Mouse (Mus musculus) Patski (cell line): ENCODE results near the gene Dusp14. TPM values are rescaled to one million over a fixed set of nuclear protein-coding genes. Genes with fewer than 3 reads are reported as not detected.

Experiments used
- ATAC-seq: fragments of 100-300 bp; one replicate; pipeline ENCODE4 v1.8.0; 2021
- CTCF ChIA-PET: fragments of 350-600 bp; sonication (Branson Sonifier 250); formaldehyde crosslinking; loops from one replicate; lab custom pipeline; 2022; ENCODE audit warnings: inconsistent platforms; lab: Charles Lee
- POLR2A ChIA-PET: fragments of 350-600 bp; sonication (Branson Sonifier 250); formaldehyde crosslinking; loops from one replicate; lab custom pipeline; 2022; ENCODE audit warnings: antibody characterized with exemption, inconsistent platforms; lab: Charles Lee
- DNase-seq: peaks from one replicate; pipeline ENCODE4 v3.0.0-alpha.2; 2011; ENCODE audit warnings: low read depth, low spot score
- H3K27me3 ChIP-seq: fragments of 371-371 bp; one replicate; pipeline ENCODE4 v1.5.1; 2021
- CTCF ChIP-seq: fragments of 100-300 bp; IDR thresholded peaks from one replicate; pipeline ENCODE4 v1.5.1; 2021
- in situ Hi-C: fragments of 300-500 bp; cut with MboI; formaldehyde crosslinking; loops from 3 replicates; pipeline ENCODE4 v1.11.1; 2018; ENCODE audit warnings: low pct_unique_long_range_greater_than_20kb, mixed read lengths
- polyA plus RNA-seq: library from polyadenylated mRNA; unstranded; gene quantifications from one replicate; pipeline ENCODE4 v1.2.3, GENCODE M21; 2021

The Dusp14 gene
- polyA plus RNA-seq, 1 experiment from 2014 or later, result 34.8 TPM

DNA sequence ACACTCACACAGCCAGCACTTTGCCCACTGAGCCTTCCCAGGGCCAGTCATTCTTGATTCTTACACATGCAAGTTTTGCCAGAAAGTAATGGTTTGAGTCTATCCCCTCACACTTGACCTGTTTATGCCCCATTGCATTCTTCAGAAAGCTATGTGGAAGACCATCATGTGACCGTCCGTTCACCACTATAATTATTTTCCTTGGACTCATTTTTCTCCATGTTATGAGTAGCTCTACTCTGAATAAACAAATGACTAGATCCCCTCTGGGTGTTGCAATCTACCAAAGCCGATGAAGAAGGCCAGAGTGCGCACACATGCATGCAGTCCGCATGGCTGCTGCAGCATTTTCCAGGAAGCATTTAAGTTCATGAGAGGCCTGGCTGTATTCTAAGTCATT is 41.8 kb downstream of the Dusp14 start:
- no peaks in the 10 kb centered on the region for H3K27me3 ChIP-seq
- POLR2A ChIA-PET, result no interaction called here
- in situ Hi-C loops, result no loop called here
- TF ChIP-seq CTCF, result no peak
- CTCF ChIA-PET, result no interaction called here
- ATAC-seq (peak; percentile 37), DNase-seq (peak; percentile 53)

- no peaks in the 10 kb centered on the region for H3K27me3 ChIP-seq
- no peak for ATAC-seq
- in situ Hi-C loops, result no loop called here
- no peak for TF ChIP-seq CTCF
- POLR2A ChIA-PET, result no interaction called here
- no peak for DNase-seq
- CTCF ChIA-PET, result interaction anchor here (0.7 to 3.0 kb wide), 5 partner anchors 8 to 232 kb away, joined by 3 to 7 read pairs (median 4); no protein-coding TSS in a partner anchor
Observed at GRCm38 (mm10) chr11:84016810-84017508, 52.1 kb downstream of the Dusp14 start.

GRCm38 (mm10) chr11:84016147-84016809 is 52.8 kb downstream of the Dusp14 start:
- in situ Hi-C loops, result no loop called here
- DNase-seq, result no peak
- no peak for ATAC-seq
- TF ChIP-seq CTCF, result no peak
- no peaks in the 10 kb centered on the region for H3K27me3 ChIP-seq
- ChIA-PET POLR2A (no interaction called here), CTCF (interaction anchor here (0.7 to 3.0 kb wide), 3 partner anchors 14 to 231 kb away, joined by 3 to 7 read pairs (median 4); no protein-coding TSS in a partner anchor)

DNA sequence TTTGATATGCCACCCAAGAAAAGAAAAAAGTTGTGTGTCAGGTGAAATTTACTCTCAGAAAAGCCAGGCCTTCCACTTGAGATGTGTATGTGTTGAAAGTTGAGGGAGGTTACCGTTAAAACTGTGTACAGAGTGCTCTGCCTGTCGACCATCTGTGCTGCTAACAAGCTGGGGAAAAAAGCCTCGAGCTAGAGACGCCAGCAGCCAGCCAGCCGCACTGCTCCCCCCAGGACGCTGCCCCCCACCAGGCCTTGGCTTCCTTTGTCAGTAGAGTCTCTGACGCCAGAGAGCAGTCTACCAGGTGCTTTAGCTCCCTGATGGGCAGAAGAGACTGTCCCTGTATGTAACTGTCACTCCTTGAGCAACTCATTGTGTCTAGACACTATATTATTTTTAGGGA is 56.0 kb downstream of the Dusp14 start:
- in situ Hi-C loops, result no loop called here
- DNase-seq (no peak), ATAC-seq (no peak)
- ChIA-PET POLR2A (no interaction called here), CTCF (interaction anchor here (0.9 to 1.4 kb wide), 3 partner anchors 7 to 17 kb away, joined by 3 to 4 read pairs (median 4); no protein-coding TSS in a partner anchor)
- H3K27me3 ChIP-seq, result no peaks in the 10 kb centered on the region
- no peak for TF ChIP-seq CTCF

DNA sequence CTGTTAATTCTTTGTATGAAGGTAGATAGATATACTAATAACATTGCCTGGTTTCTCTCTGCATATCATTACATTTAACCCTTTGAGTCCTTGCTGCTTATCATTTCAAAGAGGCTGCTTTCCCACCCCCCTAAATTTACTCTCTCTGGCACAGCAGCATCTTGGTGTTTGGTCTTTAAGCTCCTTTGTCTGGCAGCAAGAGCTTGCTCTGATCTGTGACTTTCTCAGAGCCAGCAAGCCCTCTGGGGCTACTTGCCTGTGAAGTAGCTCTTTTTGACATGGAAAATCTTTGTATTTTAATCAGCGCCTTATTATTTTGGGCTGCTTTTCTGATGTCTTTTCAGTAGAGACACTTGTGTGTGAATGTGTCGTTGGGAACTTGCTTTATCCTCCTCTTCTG is 57.5 kb downstream of the Dusp14 start:
- ATAC-seq, result no peak
- no peaks in the 10 kb centered on the region for H3K27me3 ChIP-seq
- no peak for DNase-seq
- TF ChIP-seq CTCF, result no peak
- ChIA-PET POLR2A (no interaction called here), CTCF (interaction anchor here (1.1 to 1.4 kb wide), 2 partner anchors 9 to 20 kb away, joined by 3 to 4 read pairs; no protein-coding TSS in a partner anchor)
- in situ Hi-C loops, result no loop called here

DNA sequence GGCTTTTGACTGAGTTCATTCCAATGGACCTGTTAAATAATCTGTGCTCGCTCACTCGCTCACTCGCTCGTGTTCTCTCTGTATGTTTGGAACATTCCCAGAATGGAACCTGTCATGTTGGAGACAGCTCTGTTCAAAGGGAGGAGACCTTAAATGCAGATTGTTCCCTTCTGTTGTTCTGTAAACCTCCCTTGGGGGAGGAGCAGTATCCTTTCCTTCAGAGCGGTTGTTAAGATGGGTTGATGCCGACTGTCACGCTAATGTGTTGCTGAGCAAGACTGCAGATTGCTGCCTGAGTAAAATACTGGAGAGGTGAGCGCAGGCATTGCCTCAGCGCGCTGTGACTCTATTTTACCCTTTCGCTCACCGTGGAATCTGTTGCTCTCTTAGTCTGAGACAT is 58.0 kb downstream of the Dusp14 start:
- CTCF ChIA-PET, result interaction anchor here (1.1 kb wide), 2 partner anchors 8 to 21 kb away, joined by 3 read pairs; no protein-coding TSS in a partner anchor
- in situ Hi-C loops, result no loop called here
- ATAC-seq, result no peak

GRCm38 (mm10) chr11:84010411-84010810 is 58.6 kb downstream of the Dusp14 start:
- no peak for DNase-seq
- ChIA-PET POLR2A (interaction anchor here (0.7 kb wide), 1 partner anchor 11 kb away, joined by 3 read pairs; no protein-coding TSS in a partner anchor), CTCF (interaction anchor here (0.9 to 1.4 kb wide), 3 partner anchors 8 to 23 kb away, joined by 3 to 6 read pairs (median 3); no protein-coding TSS in a partner anchor)
- no peak for TF ChIP-seq CTCF
- ATAC-seq, result no peak
- in situ Hi-C loops, result no loop called here
- no peaks in the 10 kb centered on the region for H3K27me3 ChIP-seq

More for the DNA sequence above, 58.0 kb downstream of the Dusp14 start:
- no peak for DNase-seq
- no peak for TF ChIP-seq CTCF
- H3K27me3 ChIP-seq, result no peaks in the 10 kb centered on the region
- POLR2A ChIA-PET, result interaction anchor here (0.7 kb wide), 1 partner anchor 12 kb away, joined by 3 read pairs; no protein-coding TSS in a partner anchor

- CTCF ChIA-PET, result interaction anchor here (1.1 to 2.4 kb wide), 6 partner anchors 9 to 57 kb away, joined by 3 to 11 read pairs (median 5); no protein-coding TSS in a partner anchor
- ATAC-seq (no peak), DNase-seq (no peak)
- POLR2A ChIA-PET, result no interaction called here
- in situ Hi-C loops, result no loop called here
- peak; percentile 34 for TF ChIP-seq CTCF
- no peaks in the 10 kb centered on the region for H3K27me3 ChIP-seq
Observed at GRCm38 (mm10) chr11:84009001-84009400, 60.1 kb downstream of the Dusp14 start.

DNA sequence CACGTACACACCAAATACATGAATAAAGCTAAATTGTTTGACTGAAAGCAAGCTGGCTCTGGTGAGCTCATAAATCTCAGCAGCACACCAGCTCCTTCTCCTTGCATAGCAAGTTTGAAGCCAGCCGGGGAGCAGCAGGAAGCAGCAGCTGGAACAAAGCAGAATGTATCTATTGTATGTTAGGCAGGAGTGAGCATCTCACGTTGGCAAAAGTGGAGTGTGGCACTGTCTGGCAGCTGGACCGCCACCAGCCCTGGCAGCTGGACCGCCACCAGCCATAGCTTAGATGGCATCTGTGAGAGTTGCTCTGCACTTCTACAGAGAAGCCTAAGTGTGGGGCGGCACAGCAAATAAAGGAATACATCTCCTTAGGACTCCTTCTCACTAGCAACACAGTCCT is 65.1 kb downstream of the Dusp14 start:
- ATAC-seq (no peak), DNase-seq (no peak)
- in situ Hi-C loops, result no loop called here
- no peaks in the 10 kb centered on the region for H3K27me3 ChIP-seq
- TF ChIP-seq CTCF, result no peak
- POLR2A ChIA-PET, result no interaction called here
- CTCF ChIA-PET, result no interaction called here

DNA sequence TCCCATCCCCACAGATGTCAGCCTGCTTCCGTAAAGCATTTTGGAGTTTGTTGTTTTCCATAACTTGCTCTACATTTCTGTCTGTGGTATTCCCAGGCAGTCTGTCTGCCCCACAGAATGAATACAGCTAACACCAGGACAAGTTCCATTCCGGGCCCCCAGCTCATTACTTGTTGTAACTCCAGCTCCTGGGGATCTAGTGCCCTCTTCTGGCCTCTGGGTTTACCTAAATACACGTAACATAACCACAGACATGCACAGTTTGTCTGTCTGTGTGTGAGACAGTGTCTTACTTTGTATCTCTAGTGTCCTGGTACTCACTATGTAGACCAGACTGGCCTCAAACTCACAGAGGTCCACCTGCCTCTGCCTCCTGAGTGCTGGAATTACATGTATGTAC is 67.8 kb downstream of the Dusp14 start:
- TF ChIP-seq CTCF, result peak; percentile 59
- ATAC-seq (no peak), DNase-seq (no peak)
- ChIA-PET POLR2A (no interaction called here), CTCF (interaction anchor here (1.1 to 1.9 kb wide), 3 partner anchors 12 to 217 kb away, joined by 3 to 5 read pairs (median 4); no protein-coding TSS in a partner anchor)
- in situ Hi-C loops, result no loop called here
- H3K27me3 ChIP-seq, result no peaks in the 10 kb centered on the region
